Mouse (Mus musculus): Measurements from ENCODE around the gene Plac1. TPM values are rescaled to one million over a fixed set of nuclear protein-coding genes. Genes with fewer than 3 reads are reported as not detected.

Plac1 gene
- polyA plus RNA-seq, 1 experiment from 2014 or later = 9.8 TPM

- 74% methylated on average over 1 of the region's 1 CpGs for WGBS
- Histone ChIP-seq H3K9ac (ENCODE audit: low read length) (no peak overlapping the region), H3K4me2 (ENCODE audit: low read depth, severe bottlenecking) (no peak overlapping the region), H3K27ac (replicated peaks; ENCODE audit: low read depth, low read length) (no peak overlapping the region), H3K27me3 (ENCODE audit: control insufficient read depth, insufficient read depth, low read length) (no peaks in the 10 kb centered on the region), H3K4me3 (ENCODE audit: low read depth, low read length) (no peak overlapping the region), H3K4me1 (ENCODE audit: control insufficient read depth, insufficient read depth, low read length) (no peaks in the 10 kb centered on the region; the same call in 1 of the 2 replicates), H3K9me3 (ENCODE audit: control insufficient read depth, low read length) (no peaks in the 10 kb centered on the region), H3K36me3 (ENCODE audit: control insufficient read depth, insufficient read depth, low read length) (no peaks in the 10 kb centered on the region)
- ATAC-seq (ENCODE audit: insufficient number of reproducible peaks, low FRiP score, low TSS enrichment, low read depth) (no peak), DNase-seq (ENCODE audit: low spot score) (no peak)
These were observed 116.3 kb downstream of the Plac1 start for GRCm38 (mm10) chrX:53123562-53123961.

- no peak for ATAC-seq (ENCODE audit: insufficient number of reproducible peaks, low FRiP score, low TSS enrichment, low read depth)
- H3K27me3 ChIP-seq (ENCODE audit: control insufficient read depth, insufficient read depth, low read length) = no peaks in the 10 kb centered on the region
These were observed 121.3 kb downstream of the Plac1 start for GRCm38 (mm10) chrX:53118631-53119030.

GRCm38 (mm10) chrX:53118019-53118418, 121.9 kb downstream of the Plac1 start:
- no peak overlapping the region for H3K9ac ChIP-seq (ENCODE audit: low read length)
- no peaks in the 10 kb centered on the region for H3K27me3 ChIP-seq (ENCODE audit: control insufficient read depth, insufficient read depth, low read length)
- H3K9me3 ChIP-seq (ENCODE audit: control insufficient read depth, low read length) = no peaks in the 10 kb centered on the region
- no peak overlapping the region for H3K4me3 ChIP-seq (ENCODE audit: low read depth, low read length)
- no peak for ATAC-seq (ENCODE audit: insufficient number of reproducible peaks, low FRiP score, low TSS enrichment, low read depth)
- H3K4me1 ChIP-seq (ENCODE audit: control insufficient read depth, insufficient read depth, low read length) = peaks cover 3% of the 10 kb centered on the region; the same call in 1 of the 2 replicates
- no peak for DNase-seq (ENCODE audit: low spot score)
- H3K36me3 ChIP-seq (ENCODE audit: control insufficient read depth, insufficient read depth, low read length) = no peaks in the 10 kb centered on the region
- no peak overlapping the region for H3K4me2 ChIP-seq (ENCODE audit: low read depth, severe bottlenecking)
- no peak overlapping the region for H3K27ac ChIP-seq (replicated peaks; ENCODE audit: low read depth, low read length)

More at GRCm38 (mm10) chrX:53118631-53119030, 121.3 kb downstream of the Plac1 start:
- no peak overlapping the region for H3K4me2 ChIP-seq (ENCODE audit: low read depth, severe bottlenecking)
- DNase-seq (ENCODE audit: low spot score) = no peak
- WGBS = 74% methylated on average over 6 of the region's 6 CpGs
- peaks cover 3% of the 10 kb centered on the region; the same call in 1 of the 2 replicates for H3K4me1 ChIP-seq (ENCODE audit: control insufficient read depth, insufficient read depth, low read length)
- no peaks in the 10 kb centered on the region for H3K36me3 ChIP-seq (ENCODE audit: control insufficient read depth, insufficient read depth, low read length)
- no peak overlapping the region for H3K9ac ChIP-seq (ENCODE audit: low read length)
- no peak overlapping the region for H3K4me3 ChIP-seq (ENCODE audit: low read depth, low read length)
- no peaks in the 10 kb centered on the region for H3K9me3 ChIP-seq (ENCODE audit: control insufficient read depth, low read length)
- H3K27ac ChIP-seq (replicated peaks; ENCODE audit: low read depth, low read length) = no peak overlapping the region

- Histone ChIP-seq H3K27me3 (ENCODE audit: control insufficient read depth, insufficient read depth, low read length) (no peaks in the 10 kb centered on the region), H3K4me2 (ENCODE audit: low read depth, severe bottlenecking) (no peak overlapping the region), H3K27ac (replicated peaks; ENCODE audit: low read depth, low read length) (no peak overlapping the region; the same call in 1 of the 2 replicates), H3K4me1 (ENCODE audit: control insufficient read depth, insufficient read depth, low read length) (peaks cover 3% of the 10 kb centered on the region; the same call in 1 of the 2 replicates), H3K4me3 (ENCODE audit: low read depth, low read length) (no peak overlapping the region), H3K9me3 (ENCODE audit: control insufficient read depth, low read length) (no peaks in the 10 kb centered on the region), H3K9ac (ENCODE audit: low read length) (no peak overlapping the region), H3K36me3 (ENCODE audit: control insufficient read depth, insufficient read depth, low read length) (no peaks in the 10 kb centered on the region)
- 65% methylated on average over 7 of the region's 7 CpGs for WGBS
- DNase-seq (ENCODE audit: low spot score) (no peak), ATAC-seq (ENCODE audit: insufficient number of reproducible peaks, low FRiP score, low TSS enrichment, low read depth) (no peak)
These were observed 124.9 kb downstream of the Plac1 start for GRCm38 (mm10) chrX:53114994-53115393.

- Histone ChIP-seq H3K9me3 (ENCODE audit: control insufficient read depth, low read length) (no peaks in the 10 kb centered on the region), H3K4me1 (ENCODE audit: control insufficient read depth, insufficient read depth, low read length) (no peaks in the 10 kb centered on the region), H3K36me3 (ENCODE audit: control insufficient read depth, insufficient read depth, low read length) (no peaks in the 10 kb centered on the region), H3K4me3 (ENCODE audit: low read depth, low read length) (no peak overlapping the region), H3K27me3 (ENCODE audit: control insufficient read depth, insufficient read depth, low read length) (no peaks in the 10 kb centered on the region), H3K27ac (replicated peaks; ENCODE audit: low read depth, low read length) (no peak overlapping the region), H3K4me2 (ENCODE audit: low read depth, severe bottlenecking) (no peak overlapping the region), H3K9ac (ENCODE audit: low read length) (no peak overlapping the region)
- 91% methylated on average over 4 of the region's 4 CpGs for WGBS
- ATAC-seq (ENCODE audit: insufficient number of reproducible peaks, low FRiP score, low TSS enrichment, low read depth) (no peak), DNase-seq (ENCODE audit: low spot score) (no peak)
These were observed 129.8 kb downstream of the Plac1 start for GRCm38 (mm10) chrX:53110142-53110541.

- Histone ChIP-seq H3K9me3 (ENCODE audit: control insufficient read depth, low read length) (no peaks in the 10 kb centered on the region), H3K9ac (ENCODE audit: low read length) (no peak overlapping the region), H3K27ac (replicated peaks; ENCODE audit: low read depth, low read length) (no peak overlapping the region), H3K4me1 (ENCODE audit: control insufficient read depth, insufficient read depth, low read length) (no peaks in the 10 kb centered on the region), H3K36me3 (ENCODE audit: control insufficient read depth, insufficient read depth, low read length) (no peaks in the 10 kb centered on the region), H3K4me3 (ENCODE audit: low read depth, low read length) (no peak overlapping the region), H3K4me2 (ENCODE audit: low read depth, severe bottlenecking) (no peak overlapping the region), H3K27me3 (ENCODE audit: control insufficient read depth, insufficient read depth, low read length) (no peaks in the 10 kb centered on the region)
- ATAC-seq (ENCODE audit: insufficient number of reproducible peaks, low FRiP score, low TSS enrichment, low read depth) = no peak
- no peak for DNase-seq (ENCODE audit: low spot score)
- WGBS = 78% methylated on average over 2 of the region's 2 CpGs
These were observed 132.8 kb downstream of the Plac1 start for GRCm38 (mm10) chrX:53107127-53107526.

GRCm38 (mm10) chrX:53101165-53101564, 138.7 kb downstream of the Plac1 start:
- 82% methylated on average over 2 of the region's 2 CpGs for WGBS

GRCm38 (mm10) chrX:53099951-53100350, 140.0 kb downstream of the Plac1 start:
- H3K4me1 ChIP-seq (ENCODE audit: control insufficient read depth, insufficient read depth, low read length) = no peaks in the 10 kb centered on the region
- no peak overlapping the region for H3K27ac ChIP-seq (replicated peaks; ENCODE audit: low read depth, low read length)
- H3K9ac ChIP-seq (ENCODE audit: low read length) = no peak overlapping the region
- H3K9me3 ChIP-seq (ENCODE audit: control insufficient read depth, low read length) = no peaks in the 10 kb centered on the region
- 65% methylated on average over 7 of the region's 7 CpGs for whole genome bisulfite sequencing
- DNase-seq (ENCODE audit: low spot score) (no peak), ATAC-seq (ENCODE audit: insufficient number of reproducible peaks, low FRiP score, low TSS enrichment, low read depth) (no peak)
- H3K4me3 ChIP-seq (ENCODE audit: low read depth, low read length) = no peak overlapping the region
- H3K27me3 ChIP-seq (ENCODE audit: control insufficient read depth, insufficient read depth, low read length) = no peaks in the 10 kb centered on the region
- no peaks in the 10 kb centered on the region for H3K36me3 ChIP-seq (ENCODE audit: control insufficient read depth, insufficient read depth, low read length)
- H3K4me2 ChIP-seq (ENCODE audit: low read depth, severe bottlenecking) = no peak overlapping the region

More at GRCm38 (mm10) chrX:53101165-53101564, 138.7 kb downstream of the Plac1 start:
- ATAC-seq (ENCODE audit: insufficient number of reproducible peaks, low FRiP score, low TSS enrichment, low read depth) = no peak
- Histone ChIP-seq H3K4me3 (ENCODE audit: low read depth, low read length) (no peak overlapping the region), H3K36me3 (ENCODE audit: control insufficient read depth, insufficient read depth, low read length) (no peaks in the 10 kb centered on the region), H3K9me3 (ENCODE audit: control insufficient read depth, low read length) (no peaks in the 10 kb centered on the region), H3K4me1 (ENCODE audit: control insufficient read depth, insufficient read depth, low read length) (no peaks in the 10 kb centered on the region), H3K4me2 (ENCODE audit: low read depth, severe bottlenecking) (no peak overlapping the region), H3K9ac (ENCODE audit: low read length) (no peak overlapping the region), H3K27ac (replicated peaks; ENCODE audit: low read depth, low read length) (no peak overlapping the region), H3K27me3 (ENCODE audit: control insufficient read depth, insufficient read depth, low read length) (no peaks in the 10 kb centered on the region)
- no peak for DNase-seq (ENCODE audit: low spot score)

GRCm38 (mm10) chrX:53099266-53099665, 140.6 kb downstream of the Plac1 start:
- Histone ChIP-seq H3K9ac (ENCODE audit: low read length) (no peak overlapping the region), H3K4me1 (ENCODE audit: control insufficient read depth, insufficient read depth, low read length) (no peaks in the 10 kb centered on the region), H3K4me3 (ENCODE audit: low read depth, low read length) (no peak overlapping the region), H3K36me3 (ENCODE audit: control insufficient read depth, insufficient read depth, low read length) (no peaks in the 10 kb centered on the region), H3K4me2 (ENCODE audit: low read depth, severe bottlenecking) (no peak overlapping the region), H3K27me3 (ENCODE audit: control insufficient read depth, insufficient read depth, low read length) (no peaks in the 10 kb centered on the region), H3K27ac (replicated peaks; ENCODE audit: low read depth, low read length) (no peak overlapping the region), H3K9me3 (ENCODE audit: control insufficient read depth, low read length) (no peaks in the 10 kb centered on the region)
- DNase-seq (ENCODE audit: low spot score) (no peak), ATAC-seq (ENCODE audit: insufficient number of reproducible peaks, low FRiP score, low TSS enrichment, low read depth) (no peak)
- WGBS = 83% methylated on average over 3 of the region's 3 CpGs

Data from limb, embryonic 11.5 days (tissue).